Mouse (Mus musculus) cortical plate, adult 2 months (tissue): ENCODE data around the gene Uba2. TPM values are rescaled to one million over a fixed set of nuclear protein-coding genes. Genes with fewer than 3 reads are reported as not detected.
"Not testable (repeated sequence)": the region's sequence is repeated elsewhere in the genome, so short reads cannot be mapped to it uniquely, and the experiment has no call there.

Source experiments
- H3K27ac ChIP-seq: fragments of 200-500 bp; 2 replicates; pipeline ENCODE4 v1.5.1; 2012; ENCODE audit warnings: low read length, control low read depth, inconsistent platforms; ENCODE audit not compliant: insufficient read depth
- H3K4me1 ChIP-seq: fragments of 200-500 bp; 2 replicates; pipeline ENCODE4 v1.6.1; 2011; ENCODE audit warnings: low read length; ENCODE audit not compliant: control insufficient read depth, insufficient read depth
- H3K4me3 ChIP-seq: fragments of 200-500 bp; 2 replicates; pipeline ENCODE4 v1.5.1; 2011; ENCODE audit warnings: mild to moderate bottlenecking, low read length, control low read depth; ENCODE audit not compliant: insufficient read depth
- CTCF ChIP-seq: fragments of 200-500 bp; IDR thresholded peaks from 2 replicates; pipeline ENCODE4 v1.5.1; 2011; ENCODE audit warnings: mild to moderate bottlenecking, control low read depth, low read length; ENCODE audit not compliant: insufficient read depth; ENCODE audit errors: extremely low read depth
- POLR2A ChIP-seq: fragments of 200-500 bp; IDR thresholded peaks from 2 replicates; pipeline ENCODE4 v1.6.1; 2011; ENCODE audit warnings: mild to moderate bottlenecking, low read length, control low read depth; ENCODE audit not compliant: insufficient read depth; ENCODE audit errors: extremely low read depth
- polyA plus RNA-seq: library from polyadenylated mRNA; depleted of rRNA; stranded (reverse); fragments of >200 nt; gene quantifications from 2 replicates; pipeline ENCODE4 v1.2.3, GENCODE M21; 2012; rRNA removed

Uba2 gene
- 97.3 and 99.8 TPM in 2 replicates for polyA plus RNA-seq

DNA sequence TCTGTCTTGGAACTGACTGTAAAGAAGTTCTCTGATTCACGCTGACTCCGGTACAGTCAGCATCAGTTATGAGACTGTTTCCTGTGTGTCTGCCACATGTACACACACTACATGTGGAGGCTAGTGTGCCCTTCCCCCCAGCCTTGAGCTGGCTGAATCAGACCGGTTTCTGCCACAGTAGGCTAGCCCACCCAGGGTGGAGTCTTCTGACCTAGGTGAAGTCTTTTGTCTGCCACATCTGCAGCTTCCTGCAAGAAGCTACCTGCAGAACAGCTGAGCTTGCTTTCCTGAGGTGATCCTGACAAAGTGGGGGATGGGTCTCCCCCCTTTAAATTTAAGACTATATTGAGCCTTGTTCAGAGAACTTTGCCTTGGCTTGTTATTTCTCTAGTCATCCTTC is at the start of gene Uba2:
TSS of gene Uba2 (minus strand) at position 146 of the 400 bp plus-strand sequence.
- TF ChIP-seq CTCF (no peak), POLR2A (no peak)
- no peaks in the 10 kb centered on the region for H3K4me1 ChIP-seq
- peak within 1 kb of the TSS; percentile 84 for H3K4me3 ChIP-seq
- H3K27ac ChIP-seq: no peak within 1 kb of the TSS

DNA sequence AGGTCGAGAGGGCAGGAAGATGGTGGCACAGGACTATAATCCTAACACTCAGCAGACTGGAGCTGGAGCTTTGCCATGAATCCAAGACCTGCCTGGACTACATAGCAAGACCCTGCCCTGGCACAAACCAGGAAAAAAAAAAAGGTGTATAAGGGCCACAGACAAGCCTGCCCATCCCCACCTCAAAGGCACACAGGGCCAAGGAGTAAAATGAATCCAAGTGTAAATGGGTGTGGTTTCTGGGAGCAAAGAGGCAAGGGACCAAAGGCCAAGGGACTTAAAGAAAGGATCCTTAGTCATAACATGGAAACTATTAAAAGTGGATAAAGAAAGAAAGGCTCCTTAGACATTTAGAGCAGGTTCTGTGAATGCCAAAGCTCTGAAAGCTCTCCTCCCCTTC is 49.1 kb upstream of the Uba2 start:
- no peak for TF ChIP-seq POLR2A
- no peak overlapping the region for H3K4me3 ChIP-seq
- H3K27ac ChIP-seq: no peak overlapping the region
- no peaks in the 10 kb centered on the region; the same call in 1 of the 2 replicates for H3K4me1 ChIP-seq

DNA sequence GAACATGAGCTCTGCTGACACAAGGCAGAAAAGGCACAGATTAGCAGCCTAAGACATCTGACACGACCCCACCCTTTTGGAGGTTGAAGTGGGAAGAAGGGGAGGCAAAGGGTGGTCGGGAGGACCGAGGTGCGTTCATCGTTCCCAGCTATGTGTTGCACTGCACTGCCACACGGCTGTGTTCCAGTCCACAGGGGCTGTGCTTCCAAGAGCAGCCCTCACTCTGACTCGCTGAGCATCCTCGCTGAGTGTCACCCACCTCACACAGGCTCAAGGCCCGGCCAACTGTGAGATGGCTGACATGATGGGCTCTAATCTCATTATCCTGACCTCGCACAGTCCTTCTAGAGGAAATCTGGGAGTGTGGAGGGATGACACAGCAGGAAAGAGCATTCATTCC is 47.1 kb upstream of the Uba2 start:
- no peak overlapping the region for H3K4me3 ChIP-seq
- H3K27ac ChIP-seq: no peak overlapping the region
- TF ChIP-seq POLR2A (no peak), CTCF (no peak)
- H3K4me1 ChIP-seq: no peaks in the 10 kb centered on the region; the same call in 1 of the 2 replicates

DNA sequence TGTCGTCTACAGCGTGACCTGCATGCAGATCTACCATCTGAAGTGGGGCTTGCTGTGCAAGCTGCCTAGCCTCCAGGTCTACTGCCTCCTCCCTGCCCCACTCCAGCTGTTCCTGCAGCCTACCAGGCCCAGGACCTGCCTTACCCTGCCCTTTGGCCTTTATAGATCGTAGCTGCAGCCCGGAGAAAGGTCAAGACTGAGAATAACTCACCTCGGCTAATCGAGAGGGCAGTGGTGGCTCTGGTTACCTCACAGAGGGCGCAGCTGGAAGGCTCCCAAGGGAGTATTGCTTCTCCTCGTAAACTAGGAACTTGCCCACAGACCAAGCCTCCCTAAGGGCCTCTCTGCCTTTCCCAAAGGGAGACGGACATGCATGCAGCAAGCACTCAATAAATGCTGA is 46.1 kb upstream of the Uba2 start:
- H3K27ac ChIP-seq: no peak overlapping the region
- TF ChIP-seq CTCF (no peak), POLR2A (no peak)
- H3K4me3 ChIP-seq: no peak overlapping the region
- H3K4me1 ChIP-seq: no peaks in the 10 kb centered on the region; the same call in 1 of the 2 replicates

DNA sequence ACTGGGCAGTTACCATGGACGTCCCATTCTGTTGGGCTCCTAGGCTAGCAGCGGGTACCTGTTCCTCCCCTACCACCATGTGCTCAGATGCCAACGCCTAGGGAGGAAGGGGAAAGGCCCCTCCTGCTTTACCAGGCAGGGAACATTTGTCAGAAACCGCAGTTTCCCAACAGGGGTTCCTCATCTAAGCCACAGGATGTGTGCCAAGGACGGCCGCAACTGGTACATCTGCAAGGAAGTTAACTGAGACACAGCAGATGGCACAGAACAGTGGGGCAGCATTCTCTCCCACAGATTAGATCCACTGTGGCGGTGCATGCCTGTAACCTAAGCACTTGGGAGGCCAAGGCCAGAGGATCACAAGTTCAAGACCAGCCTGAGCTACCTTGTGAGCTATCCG is 45.2 kb upstream of the Uba2 start:
- H3K27ac ChIP-seq: no peak overlapping the region
- no peak for TF ChIP-seq CTCF
- TF ChIP-seq POLR2A: no peak
- no peak overlapping the region for H3K4me3 ChIP-seq
- H3K4me1 ChIP-seq: no peaks in the 10 kb centered on the region; the same call in 1 of the 2 replicates

DNA sequence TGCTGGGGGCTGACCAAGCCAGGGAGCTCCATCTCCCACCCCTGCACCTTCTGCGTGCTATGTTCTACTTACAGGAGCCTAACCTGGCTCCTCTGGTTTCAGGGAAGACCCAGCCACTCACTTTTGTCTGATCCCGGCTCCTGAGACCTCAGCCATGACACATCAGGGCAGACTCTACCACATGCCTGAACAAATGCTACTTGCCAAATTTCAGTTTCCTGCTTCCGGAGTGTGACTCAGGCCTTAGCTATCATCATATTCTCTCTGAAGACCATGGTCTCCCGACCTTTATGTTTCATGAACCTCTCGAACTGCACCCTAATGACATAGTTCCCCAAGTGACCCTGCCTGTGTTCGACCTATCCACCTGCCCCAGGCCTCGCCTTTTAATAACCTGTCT is 43.9 kb upstream of the Uba2 start:
- TF ChIP-seq POLR2A: no peak
- no peak for TF ChIP-seq CTCF

DNA sequence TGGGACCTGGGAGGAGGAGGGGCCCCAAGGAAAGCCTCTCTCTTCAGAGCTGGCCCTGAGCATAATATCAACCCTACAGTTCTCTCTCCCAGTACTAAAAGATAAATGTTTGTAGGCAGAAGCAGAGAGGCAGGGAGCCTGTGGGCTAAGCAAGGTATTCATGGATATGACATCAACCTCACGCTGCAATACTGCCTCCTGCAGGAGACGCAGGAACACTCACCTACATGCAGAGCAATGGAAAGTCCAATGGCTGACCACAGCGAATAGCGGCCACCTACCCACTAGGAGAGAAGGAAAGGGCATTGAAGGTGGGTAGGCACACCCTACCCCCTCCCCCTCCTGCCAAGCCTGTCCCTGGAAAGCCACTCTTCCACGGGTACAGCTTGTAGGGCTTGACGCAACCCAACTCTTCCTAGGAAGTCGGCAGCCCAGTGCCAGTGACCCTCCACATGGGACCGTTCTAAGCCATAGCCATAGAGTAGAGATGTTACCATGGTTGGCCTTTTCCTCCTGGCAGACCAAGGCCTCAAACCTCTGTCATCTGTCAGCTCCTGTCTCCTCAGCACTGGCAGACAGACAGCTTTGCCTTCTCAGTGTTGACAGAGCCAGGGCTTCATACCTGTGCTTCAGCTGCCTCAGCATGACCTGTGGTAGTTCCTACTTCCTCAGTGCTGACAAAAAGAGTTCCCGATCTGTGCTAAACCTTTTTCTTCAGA is 38.8 kb upstream of the Uba2 start:
- H3K4me1 ChIP-seq: no peaks in the 10 kb centered on the region

More for the DNA sequence above, 43.9 kb upstream of the Uba2 start:
- Histone ChIP-seq H3K4me3 (no peak overlapping the region), H3K27ac (no peak overlapping the region), H3K4me1 (no peaks in the 10 kb centered on the region; the same call in 1 of the 2 replicates)

DNA sequence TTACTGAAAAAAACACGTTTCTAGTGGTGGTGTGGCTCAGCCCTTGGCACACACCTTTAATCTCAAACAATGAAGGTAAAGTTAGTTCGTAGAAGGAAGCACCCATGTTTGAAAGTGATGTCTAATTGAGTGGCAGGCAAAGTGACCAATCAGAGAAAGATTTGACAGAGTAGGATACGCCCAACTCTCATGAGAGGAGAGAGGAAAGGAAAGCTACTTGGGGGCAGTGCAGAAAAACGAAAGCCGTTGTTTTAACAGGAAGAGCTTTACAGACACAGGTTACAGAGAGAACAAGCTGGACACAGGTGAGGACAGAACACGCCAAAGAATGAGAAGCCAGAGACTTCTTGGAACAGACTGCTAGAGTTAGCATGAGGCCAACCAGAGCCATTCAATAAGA is 36.9 kb upstream of the Uba2 start:
- Histone ChIP-seq H3K27ac (no peak overlapping the region), H3K4me3 (no peak overlapping the region), H3K4me1 (no peaks in the 10 kb centered on the region)
- TF ChIP-seq CTCF: no peak

More for the DNA sequence above, 38.8 kb upstream of the Uba2 start:
- Histone ChIP-seq H3K27ac (no peak overlapping the region), H3K4me3 (no peak overlapping the region)
- TF ChIP-seq POLR2A (no peak), CTCF (peak; percentile 22; the same call in 1 of the 2 replicates)

DNA sequence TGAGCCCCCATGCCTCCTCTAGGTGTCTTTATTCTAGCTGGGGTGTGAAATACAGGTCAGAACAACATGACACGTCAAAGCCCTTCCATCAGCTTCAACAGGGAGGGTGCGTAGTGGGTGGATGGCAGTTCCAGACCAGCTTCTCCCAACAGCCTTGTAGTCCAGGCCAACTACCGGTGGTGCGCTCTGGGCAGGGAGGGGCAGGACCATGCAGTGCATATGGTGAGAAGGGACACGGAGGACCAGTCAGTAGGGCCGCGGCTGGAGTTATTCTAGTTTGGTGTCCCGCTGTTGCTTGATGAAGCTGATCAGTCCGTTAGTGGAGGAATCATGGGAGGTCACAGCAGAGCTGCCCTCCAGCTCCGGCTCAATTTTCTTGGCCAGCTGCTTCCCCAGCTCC is 32.7 kb upstream of the Uba2 start:
- H3K4me1 ChIP-seq, H3K4me3 ChIP-seq, H3K27ac ChIP-seq: not testable (repeated sequence)

DNA sequence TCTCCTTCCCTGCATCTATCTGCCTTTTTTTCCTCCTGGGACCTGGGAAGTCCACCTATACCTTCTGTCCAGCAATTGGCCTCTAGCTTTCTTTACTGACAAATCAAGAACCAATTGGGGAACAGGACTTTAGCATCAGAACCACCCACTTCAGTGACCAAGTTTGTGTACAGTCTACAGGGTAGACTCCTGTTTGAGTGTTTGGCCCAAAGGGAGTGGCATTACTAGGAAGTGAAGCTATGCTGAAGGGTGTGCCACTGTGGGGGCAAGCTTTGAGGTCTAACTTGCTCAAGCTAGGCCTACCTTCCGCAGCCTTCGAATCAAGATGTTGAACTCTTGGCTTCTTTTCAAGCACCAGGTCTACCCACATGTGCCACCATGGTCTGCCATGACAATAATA is 31.4 kb upstream of the Uba2 start:
- Histone ChIP-seq H3K4me1 (no peaks in the 10 kb centered on the region), H3K27ac (no peak overlapping the region), H3K4me3 (no peak overlapping the region)
- TF ChIP-seq CTCF (no peak), POLR2A (no peak)

DNA sequence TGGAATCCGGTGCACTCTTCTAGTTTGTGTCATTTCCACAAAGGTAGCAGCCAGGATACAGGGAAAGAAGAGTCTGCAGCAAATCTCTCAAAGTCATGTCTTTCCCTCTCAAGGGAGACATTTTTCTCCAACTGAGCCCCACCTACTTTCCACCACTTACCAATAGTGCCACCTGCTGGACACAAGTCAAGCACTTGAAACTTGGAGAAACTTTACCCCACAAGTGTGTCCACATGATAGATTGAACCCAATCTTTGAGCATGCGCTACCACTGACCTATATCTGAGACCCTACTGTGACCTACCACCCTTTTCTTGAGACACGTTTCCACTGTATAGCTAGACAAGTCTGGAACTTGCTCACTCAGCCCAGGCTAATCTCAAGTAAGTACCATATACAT is 28.9 kb upstream of the Uba2 start:
- H3K27ac ChIP-seq: no peak overlapping the region
- no peaks in the 10 kb centered on the region for H3K4me1 ChIP-seq
- TF ChIP-seq CTCF: peak; percentile 23; the same call in 1 of the 2 replicates
- TF ChIP-seq POLR2A: no peak
- no peak overlapping the region for H3K4me3 ChIP-seq
